Mouse (Mus musculus) frontal cortex, postnatal 14 days (tissue): ENCODE data around the gene Zfp987.

Source experiments
- DNase-seq, 2 experiments: peaks; one replicate each; pipeline ENCODE4 v3.0.0; 2022; ENCODE audit warnings: low spot score in 2 of 2

Zfp987 gene

DNA sequence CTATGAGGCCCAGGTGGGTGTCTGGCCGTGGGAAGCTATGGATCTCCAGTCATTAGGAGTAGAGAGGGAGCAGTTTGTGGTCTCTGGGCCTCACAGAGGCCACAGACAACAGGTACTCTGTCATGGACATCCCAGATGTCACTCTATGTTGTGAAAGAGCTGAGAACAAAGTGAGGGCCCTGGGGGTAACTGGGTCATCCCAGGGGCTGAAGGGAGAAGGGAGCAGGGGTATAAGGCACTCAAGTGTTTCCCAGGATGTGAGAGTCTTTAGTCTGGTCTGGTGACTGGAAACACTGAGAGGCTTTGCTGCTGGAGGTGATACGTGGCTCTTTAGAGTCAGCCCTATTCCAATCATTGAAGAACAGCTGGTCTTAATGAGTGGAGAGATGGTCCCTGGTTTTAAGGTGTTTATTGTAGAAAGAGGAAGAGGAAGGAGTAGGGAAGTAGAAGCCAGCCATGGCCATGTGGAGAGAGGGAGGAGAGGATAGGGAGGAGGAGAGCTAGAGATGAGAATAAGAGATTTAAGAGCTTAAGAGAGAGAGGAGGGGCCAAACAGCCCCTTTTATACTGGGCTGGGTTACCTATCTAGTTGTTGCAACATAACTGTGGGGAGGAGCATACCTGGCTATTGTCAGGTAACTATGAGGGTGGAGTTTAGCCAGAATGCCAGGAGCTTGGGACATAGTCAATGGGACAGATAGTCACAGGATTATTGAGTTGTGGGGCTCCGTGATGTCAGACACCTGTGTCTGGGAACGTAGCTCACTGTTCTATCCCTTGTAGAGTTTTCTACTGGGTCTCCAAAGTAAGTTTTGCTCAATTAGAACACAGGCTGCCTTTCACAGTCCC lies 76.5 kb downstream of the Zfp987 start:
- peak in 1 of 2 experiments; percentile 5 for DNase-seq
